Mouse (Mus musculus): ENCODE data around the gene Slc9a1. TPM values are rescaled to one million over a fixed set of nuclear protein-coding genes. Genes with fewer than 3 reads are reported as not detected.
A peak's percentile ranks its signal among the peaks of the same experiment; 100 is the strongest.

Slc9a1 gene
- polyA plus RNA-seq, 1 experiment from 2014 or later, result 7.2 TPM

DNA sequence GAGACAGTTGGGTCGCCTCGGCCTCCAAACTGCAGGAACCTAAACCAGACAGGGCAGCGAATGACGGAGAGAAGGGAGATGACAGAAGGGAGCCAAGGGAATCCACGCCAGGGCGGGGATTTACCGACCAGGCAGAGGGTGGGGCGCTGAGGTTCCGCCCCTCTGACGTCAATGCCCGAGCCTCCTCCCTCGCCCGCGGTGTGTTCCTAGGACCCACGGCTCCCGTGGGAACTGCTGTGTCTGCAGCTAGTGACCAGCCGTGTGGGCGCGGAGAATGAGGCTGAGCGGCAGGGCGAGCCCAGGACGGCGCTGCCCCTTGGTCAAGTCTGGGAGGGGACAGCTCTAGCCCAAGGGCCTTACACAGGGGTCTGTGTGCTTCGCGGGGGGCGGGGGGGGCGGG is 98.6 kb downstream of the Slc9a1 start:
- ATAC-seq (replicated peaks; ENCODE audit: extremely low read depth, insufficient read depth, low FRiP score), result peak; percentile 82

GRCm38 (mm10) chr4:133469122-133469521 is 99.6 kb downstream of the Slc9a1 start:
- no peak overlapping the region for H3K27ac ChIP-seq (ENCODE audit: low read length)
- H3K9me3 ChIP-seq (replicated peaks; ENCODE audit: control insufficient read depth, low read length), result peaks cover 4% of the 10 kb centered on the region; the same call in 1 of the 2 replicates
- peaks cover 6% of the 10 kb centered on the region for H3K27me3 ChIP-seq (ENCODE audit: control insufficient read depth, insufficient read depth, low read length)
- 0 out of 2 replicates have a peak, but pooled peaks cover 4% of the 10 kb centered on the region for H3K4me1 ChIP-seq (ENCODE audit: control insufficient read depth, insufficient read depth, low read length)
- 0 out of 2 replicates have a peak, but pooled peaks have one; percentile 39 for ATAC-seq (replicated peaks; ENCODE audit: extremely low read depth, insufficient read depth, low FRiP score)
- H3K4me3 ChIP-seq (ENCODE audit: low read length), result no peak overlapping the region
- H3K36me3 ChIP-seq (ENCODE audit: control insufficient read depth, insufficient read depth), result no peaks in the 10 kb centered on the region
- H3K9ac ChIP-seq (ENCODE audit: low read length), result no peak overlapping the region
- 16% methylated on average over 12 of the region's 12 CpGs for WGBS
- peak overlapping the region; percentile 87 for H3K4me2 ChIP-seq (ENCODE audit: low read depth, low read length)

More for the DNA sequence above, 98.6 kb downstream of the Slc9a1 start:
- Histone ChIP-seq H3K9me3 (replicated peaks; ENCODE audit: control insufficient read depth, low read length) (peaks cover 4% of the 10 kb centered on the region; the same call in 1 of the 2 replicates), H3K4me2 (ENCODE audit: low read depth, low read length) (peak overlapping the region; percentile 87), H3K27me3 (ENCODE audit: control insufficient read depth, insufficient read depth, low read length) (peaks cover 6% of the 10 kb centered on the region), H3K27ac (ENCODE audit: low read length) (no peak overlapping the region), H3K36me3 (ENCODE audit: control insufficient read depth, insufficient read depth) (no peaks in the 10 kb centered on the region), H3K9ac (ENCODE audit: low read length) (peak overlapping the region; percentile 65), H3K4me3 (ENCODE audit: low read length) (peak overlapping the region; percentile 60), H3K4me1 (ENCODE audit: control insufficient read depth, insufficient read depth, low read length) (peaks cover 9% of the 10 kb centered on the region)
- WGBS, result under 1% methylated on average over 25 of the region's 27 CpGs

- H3K27me3 ChIP-seq (ENCODE audit: control insufficient read depth, insufficient read depth, low read length), result peaks cover 14% of the 10 kb centered on the region
- no peak overlapping the region for H3K4me3 ChIP-seq (ENCODE audit: low read length)
- WGBS, result 80% methylated on average over 7 of the region's 7 CpGs
- no peaks in the 10 kb centered on the region for H3K36me3 ChIP-seq (ENCODE audit: control insufficient read depth, insufficient read depth)
- H3K27ac ChIP-seq (ENCODE audit: low read length), result no peak overlapping the region
- H3K9me3 ChIP-seq (replicated peaks; ENCODE audit: control insufficient read depth, low read length), result peaks cover 4% of the 10 kb centered on the region; the same call in 1 of the 2 replicates
- H3K4me1 ChIP-seq (ENCODE audit: control insufficient read depth, insufficient read depth, low read length), result 0 out of 2 replicates have a peak, but pooled peaks cover 4% of the 10 kb centered on the region
- no peak overlapping the region for H3K9ac ChIP-seq (ENCODE audit: low read length)
- H3K4me2 ChIP-seq (ENCODE audit: low read depth, low read length), result no peak overlapping the region
- no peak for ATAC-seq (replicated peaks; ENCODE audit: extremely low read depth, insufficient read depth, low FRiP score)
These were observed 101.8 kb downstream of the Slc9a1 start for GRCm38 (mm10) chr4:133471135-133471821.

Small RNA genes lying within 50 kb of the gene (microRNA-seq; reads per million reads assigned to microRNA genes)
- 0.98 reads per million for gene Mir5122

Other genes with a start within 250 kb of the Slc9a1 start
- 45.0 and 66.3 TPM in 2 replicates for gene Wasf2, start 239.2 kb upstream of the Slc9a1 start, polyA plus RNA-seq (2015; fragmentation: Nextera tagmentation; extraction: Ambion mirVana)
- 0.66 TPM in 1 of 2 replicates, not detected in the other for gene Cd164l2, start 157.6 kb upstream of the Slc9a1 start, polyA plus RNA-seq (2015; fragmentation: Nextera tagmentation; extraction: Ambion mirVana)
- 0.14 and 0.29 TPM in 2 replicates for gene Gpr3, start 157.2 kb upstream of the Slc9a1 start, polyA plus RNA-seq (2015; fragmentation: Nextera tagmentation; extraction: Ambion mirVana)
- gene Map3k6, start 128.9 kb upstream of the Slc9a1 start, polyA plus RNA-seq (2015; fragmentation: Nextera tagmentation; extraction: Ambion mirVana), result 3.4 and 3.6 TPM in 2 replicates
- gene Sytl1, start 106.6 kb upstream of the Slc9a1 start, polyA plus RNA-seq (2015; fragmentation: Nextera tagmentation; extraction: Ambion mirVana), result 3.4 and 7.6 TPM in 2 replicates
- gene Tmem222, start 91.9 kb upstream of the Slc9a1 start, polyA plus RNA-seq (2015; fragmentation: Nextera tagmentation; extraction: Ambion mirVana), result 55.5 and 59.2 TPM in 2 replicates
- gene Wdtc1, start 16.2 kb upstream of the Slc9a1 start, polyA plus RNA-seq (2015; fragmentation: Nextera tagmentation; extraction: Ambion mirVana), result 13.5 and 13.7 TPM in 2 replicates
- gene Tent5b, start 110.4 kb downstream of the Slc9a1 start, polyA plus RNA-seq (2015; fragmentation: Nextera tagmentation; extraction: Ambion mirVana), result 1.0 and 1.3 TPM in 2 replicates
- 0.64 and 1.5 TPM in 2 replicates for gene Trnp1, start 128.8 kb downstream of the Slc9a1 start, polyA plus RNA-seq (2015; fragmentation: Nextera tagmentation; extraction: Ambion mirVana)
- 3.1 and 4.5 TPM in 2 replicates for gene Kdf1, start 149.3 kb downstream of the Slc9a1 start, polyA plus RNA-seq (2015; fragmentation: Nextera tagmentation; extraction: Ambion mirVana)
- gene Nudc, start 176.3 kb downstream of the Slc9a1 start, polyA plus RNA-seq (2015; fragmentation: Nextera tagmentation; extraction: Ambion mirVana), result 209 and 234 TPM in 2 replicates
- 20.1 and 22.3 TPM in 2 replicates for gene Nr0b2, start 183.7 kb downstream of the Slc9a1 start, polyA plus RNA-seq (2015; fragmentation: Nextera tagmentation; extraction: Ambion mirVana)
- 4.6 and 4.7 TPM in 2 replicates for gene Gpatch3, start 205.0 kb downstream of the Slc9a1 start, polyA plus RNA-seq (2015; fragmentation: Nextera tagmentation; extraction: Ambion mirVana)
- gene Gpn2, start 214.7 kb downstream of the Slc9a1 start, polyA plus RNA-seq (2015; fragmentation: Nextera tagmentation; extraction: Ambion mirVana), result 12.0 and 12.7 TPM in 2 replicates
- 11.2 and 20.6 TPM in 2 replicates for gene Sfn, start 232.5 kb downstream of the Slc9a1 start, polyA plus RNA-seq (2015; fragmentation: Nextera tagmentation; extraction: Ambion mirVana)